Mouse (Mus musculus): Measurements from ENCODE around the gene Jph4.
A peak's percentile ranks its signal among the peaks of the same experiment; 100 is the strongest.

Jph4 gene

GRCm38 (mm10) chr14:55116425-55117200 lies at the start of gene Jph4:
Gene Jph4, minus strand, starts transcription at chr14:55116935.
- DNase-seq (ENCODE audit: low read depth, low spot score) = no peak

- DNase-seq (ENCODE audit: low read depth, low spot score) = no peak
Measured at GRCm38 (mm10) chr14:55164172-55164806, 47.6 kb upstream of the Jph4 start.

GRCm38 (mm10) chr14:55162168-55162567 lies 45.4 kb upstream of the Jph4 start:
- DNase-seq (ENCODE audit: low read depth, low spot score) = no peak

- DNase-seq (ENCODE audit: low read depth, low spot score) = peak; percentile 43
Measured at GRCm38 (mm10) chr14:55161098-55161634, 44.4 kb upstream of the Jph4 start.

GRCm38 (mm10) chr14:55160251-55161071 lies 43.7 kb upstream of the Jph4 start:
- DNase-seq (ENCODE audit: low read depth, low spot score) = no peak

- DNase-seq (ENCODE audit: low read depth, low spot score) = no peak
Measured at GRCm38 (mm10) chr14:55157322-55158065, 40.8 kb upstream of the Jph4 start.

GRCm38 (mm10) chr14:55152951-55153481 lies 36.3 kb upstream of the Jph4 start:
- DNase-seq (ENCODE audit: low read depth, low spot score) = no peak

GRCm38 (mm10) chr14:55152174-55152573 lies 35.4 kb upstream of the Jph4 start:
- no peak for DNase-seq (ENCODE audit: low read depth, low spot score)

- DNase-seq (ENCODE audit: low read depth, low spot score) = no peak
Measured at GRCm38 (mm10) chr14:55150985-55151384, 34.2 kb upstream of the Jph4 start.

GRCm38 (mm10) chr14:55149041-55149440 lies 32.3 kb upstream of the Jph4 start:
- no peak for DNase-seq (ENCODE audit: low read depth, low spot score)

GRCm38 (mm10) chr14:55148363-55148915 lies 31.7 kb upstream of the Jph4 start:
- DNase-seq (ENCODE audit: low read depth, low spot score) = peak; percentile 29

- no peak for DNase-seq (ENCODE audit: low read depth, low spot score)
Measured at GRCm38 (mm10) chr14:55146829-55147401, 30.2 kb upstream of the Jph4 start.

GRCm38 (mm10) chr14:55146324-55146723 lies 29.6 kb upstream of the Jph4 start:
- DNase-seq (ENCODE audit: low read depth, low spot score) = no peak

GRCm38 (mm10) chr14:55139313-55139712 lies 22.6 kb upstream of the Jph4 start:
- DNase-seq (ENCODE audit: low read depth, low spot score) = no peak

GRCm38 (mm10) chr14:55135676-55136075 lies 18.9 kb upstream of the Jph4 start:
- DNase-seq (ENCODE audit: low read depth, low spot score) = no peak

- DNase-seq (ENCODE audit: low read depth, low spot score) = no peak
Measured at GRCm38 (mm10) chr14:55126521-55126920, 9.8 kb upstream of the Jph4 start.

- DNase-seq (ENCODE audit: low read depth, low spot score) = no peak
Measured at GRCm38 (mm10) chr14:55125711-55126110, 9.0 kb upstream of the Jph4 start.

- no peak for DNase-seq (ENCODE audit: low read depth, low spot score)
Measured at GRCm38 (mm10) chr14:55122359-55122758, 5.6 kb upstream of the Jph4 start.

GRCm38 (mm10) chr14:55121947-55122346 lies 5.2 kb upstream of the Jph4 start:
- peak; percentile 73 for DNase-seq (ENCODE audit: low read depth, low spot score)

- no peak for DNase-seq (ENCODE audit: low read depth, low spot score)
Measured at GRCm38 (mm10) chr14:55119421-55120134, 2.8 kb upstream of the Jph4 start.
